Mouse (Mus musculus): ENCODE results near the gene Ppp1r8.

Gene Ppp1r8

GRCm38 (mm10) chr4:132778562-132779201 is 64.3 kb downstream of the Ppp1r8 start:
- no peak for DNase-seq (ENCODE audit: low read depth)

All from NIH3T3 (cell line).